Mouse (Mus musculus) liver, postnatal 0 days (tissue): Measurements from ENCODE around the gene H2al1a. TPM values are rescaled to one million over a fixed set of nuclear protein-coding genes. Genes with fewer than 3 reads are reported as not detected.
"Not testable (repeated sequence)": the region's sequence is repeated elsewhere in the genome, so short reads cannot be mapped to it uniquely, and the experiment has no call there.

Source experiments
- ATAC-seq: fragments of 200-750 bp; cut with Nextera tagmentation; 2 replicates; pipeline ENCODE4 v1.8.0; 2017; ENCODE audit warnings: mild to moderate bottlenecking, moderate library complexity
- DNase-seq: peaks from one replicate; pipeline ENCODE4 v3.0.0-alpha.2; 2016
- H3K27ac ChIP-seq: fragments of 300-500 bp; sonication (generic); 2 replicates; pipeline ENCODE4 v1.5.1; 2014; ENCODE audit warnings: antibody characterized with exemption, moderate library complexity, mild to moderate bottlenecking, low read depth
- H3K27me3 ChIP-seq: fragments of 300-500 bp; sonication (generic); 2 replicates; pipeline ENCODE4 v1.6.1; 2014; ENCODE audit warnings: low read length, control low read depth, mixed read lengths; ENCODE audit not compliant: insufficient read depth
- H3K36me3 ChIP-seq: fragments of 300-500 bp; sonication (generic); replicated peaks from 2 replicates; pipeline ENCODE4 v1.6.1; 2014; ENCODE audit warnings: mild to moderate bottlenecking, control low read depth, low read length, moderate library complexity, mixed read lengths; ENCODE audit not compliant: insufficient read depth
- H3K4me1 ChIP-seq: fragments of 300-500 bp; sonication (generic); 2 replicates; pipeline ENCODE4 v1.6.1; 2014; ENCODE audit warnings: antibody characterized with exemption, mild to moderate bottlenecking, control low read depth; ENCODE audit not compliant: insufficient read depth
- H3K4me2 ChIP-seq: fragments of 300-500 bp; sonication (generic); 2 replicates; pipeline ENCODE4 v1.6.1; 2014; ENCODE audit warnings: low read depth, mild to moderate bottlenecking, low read length, moderate library complexity, mixed read lengths
- H3K4me3 ChIP-seq: fragments of 300-500 bp; sonication (generic); 2 replicates; pipeline ENCODE4 v1.5.1; 2014; ENCODE audit warnings: low read depth, low read length
- H3K9ac ChIP-seq: fragments of 300-500 bp; sonication (generic); replicated peaks from 2 replicates; pipeline ENCODE4 v1.6.1; 2014; ENCODE audit warnings: mild to moderate bottlenecking, moderate library complexity
- H3K9me3 ChIP-seq: fragments of 300-500 bp; sonication (generic); 2 replicates; pipeline ENCODE4 v1.6.1; 2016; ENCODE audit warnings: mild to moderate bottlenecking, control low read depth, low read length, mixed read lengths
- CTCF ChIP-seq: sonication (generic); IDR thresholded peaks from 2 replicates; pipeline ENCODE4 v1.5.1; 2016; ENCODE audit warnings: antibody characterized with exemption, low read depth
- EP300 ChIP-seq: IDR thresholded peaks from 2 replicates; pipeline ENCODE4 v1.6.1; 2016; ENCODE audit warnings: antibody characterized with exemption, low read depth, mild to moderate bottlenecking
- WGBS: fragments of 180-500 bp; shearing (Covaris S2); extraction: QIAGEN DNeasy Blood & Tissue Kit; methylation state at CpG from one replicate; pipeline ENCODE4 v1.1.7; 2014; ENCODE audit not compliant: insufficient replicate concordance; 5-methylcytosine and 5-hydroxymethylcytosine counted together
- polyA plus RNA-seq: library from polyadenylated mRNA; unstranded; fragments of >200 nt; fragmentation: Nextera tagmentation; extraction: Ambion mirVana; gene quantifications from 2 replicates; pipeline ENCODE4 v1.2.1, GENCODE M21; 2015

H2al1a gene
- polyA plus RNA-seq: not detected in 2 replicates

- not testable (repeated sequence) for H3K4me3 ChIP-seq, H3K27ac ChIP-seq, H3K9ac ChIP-seq, DNase-seq, H3K4me2 ChIP-seq, H3K36me3 ChIP-seq, H3K27me3 ChIP-seq, H3K4me1 ChIP-seq, ATAC-seq, H3K9me3 ChIP-seq
- WGBS: no CpG with 5 or more reads among the region's 3 CpGs
These were observed at the start of gene H2al1a for GRCm38 (mm10) chrX:11298957-11299356. Gene H2al1a, plus strand, starts transcription at chrX:11299257.

GRCm38 (mm10) chrX:11250155-11250554 lies 48.9 kb upstream of the H2al1a start:
- no peak overlapping the region for H3K4me3 ChIP-seq
- 43% methylated on average over 12 of the region's 12 CpGs for WGBS
- H3K27me3 ChIP-seq: no peaks in the 10 kb centered on the region
- no peaks in the 10 kb centered on the region for H3K4me1 ChIP-seq
- ATAC-seq: no peak
- no peak overlapping the region for H3K4me2 ChIP-seq
- TF ChIP-seq CTCF (no peak), EP300 (no peak)
- no peak for DNase-seq
- H3K9me3 ChIP-seq: no peaks in the 10 kb centered on the region
- H3K36me3 ChIP-seq: no peaks in the 10 kb centered on the region
- no peak overlapping the region for H3K27ac ChIP-seq
- no peak overlapping the region for H3K9ac ChIP-seq

- Histone ChIP-seq H3K9me3 (no peaks in the 10 kb centered on the region), H3K4me1 (no peaks in the 10 kb centered on the region), H3K4me2 (no peak overlapping the region), H3K4me3 (no peak overlapping the region), H3K36me3 (no peaks in the 10 kb centered on the region), H3K9ac (no peak overlapping the region), H3K27me3 (no peaks in the 10 kb centered on the region), H3K27ac (no peak overlapping the region)
- WGBS: 34% methylated on average over 5 of the region's 5 CpGs
- no peak for ATAC-seq
- TF ChIP-seq CTCF (no peak), EP300 (no peak)
- no peak for DNase-seq
These were observed 45.0 kb upstream of the H2al1a start for GRCm38 (mm10) chrX:11254062-11254461.

GRCm38 (mm10) chrX:11254521-11255207 lies 44.4 kb upstream of the H2al1a start:
- H3K27ac ChIP-seq: no peak overlapping the region
- no peak overlapping the region for H3K4me3 ChIP-seq
- H3K36me3 ChIP-seq: no peaks in the 10 kb centered on the region
- DNase-seq: no peak
- H3K9me3 ChIP-seq: no peaks in the 10 kb centered on the region
- no peak overlapping the region for H3K9ac ChIP-seq
- H3K4me1 ChIP-seq: no peaks in the 10 kb centered on the region
- TF ChIP-seq EP300 (no peak), CTCF (no peak)
- no peak overlapping the region for H3K4me2 ChIP-seq
- no peak for ATAC-seq
- WGBS: 37% methylated on average over 11 of the region's 11 CpGs
- no peaks in the 10 kb centered on the region for H3K27me3 ChIP-seq

GRCm38 (mm10) chrX:11255564-11256360 lies 43.3 kb upstream of the H2al1a start:
- Histone ChIP-seq H3K4me2 (no peak overlapping the region), H3K9ac (no peak overlapping the region), H3K27ac (no peak overlapping the region), H3K4me1 (no peaks in the 10 kb centered on the region), H3K36me3 (no peaks in the 10 kb centered on the region), H3K9me3 (no peaks in the 10 kb centered on the region), H3K27me3 (no peaks in the 10 kb centered on the region), H3K4me3 (no peak overlapping the region)
- ATAC-seq (no peak), DNase-seq (no peak)
- TF ChIP-seq CTCF (no peak), EP300 (no peak)
- whole genome bisulfite sequencing: 46% methylated on average over 8 of the region's 8 CpGs

- no peaks in the 10 kb centered on the region for H3K4me1 ChIP-seq
- ATAC-seq: no peak
- no peak for DNase-seq
- no peak overlapping the region for H3K4me3 ChIP-seq
- H3K4me2 ChIP-seq: no peak overlapping the region
- no peaks in the 10 kb centered on the region for H3K36me3 ChIP-seq
- no peak overlapping the region for H3K27ac ChIP-seq
- peaks cover 3% of the 10 kb centered on the region; the same call in 1 of the 2 replicates for H3K27me3 ChIP-seq
- H3K9me3 ChIP-seq: no peaks in the 10 kb centered on the region
- 70% methylated on average over 8 of the region's 8 CpGs for WGBS
- TF ChIP-seq EP300 (no peak), CTCF (no peak)
- no peak overlapping the region for H3K9ac ChIP-seq
These were observed 34.1 kb upstream of the H2al1a start for GRCm38 (mm10) chrX:11264918-11265317.
